Mouse (Mus musculus): ENCODE data around the gene Hnrnpul2. TPM values are rescaled to one million over a fixed set of nuclear protein-coding genes. Genes with fewer than 3 reads are reported as not detected.
A peak's percentile ranks its signal among the peaks of the same experiment; 100 is the strongest.
"Not testable (repeated sequence)": the region's sequence is repeated elsewhere in the genome, so short reads cannot be mapped to it uniquely, and the experiment has no call there.

The Hnrnpul2 gene
- total RNA-seq, 1 experiment from 2014 or later: 100 TPM

GRCm38 (mm10) chr19:8817001-8817400 lies 2.8 kb upstream of the Hnrnpul2 start:
- ATAC-seq (replicated peaks; ENCODE audit: low read depth, poor library complexity, severe bottlenecking): no peak

GRCm38 (mm10) chr19:8818301-8818798 lies 1.5 kb upstream of the Hnrnpul2 start:
- ATAC-seq (replicated peaks; ENCODE audit: low read depth, poor library complexity, severe bottlenecking): no peak

GRCm38 (mm10) chr19:8818801-8819595 lies 812 bp upstream of the Hnrnpul2 start, which contains the start of gene Ttc9c:
Ttc9c (minus strand) TSS chr19:8819333.
- peak; percentile 78 for ATAC-seq (replicated peaks; ENCODE audit: low read depth, poor library complexity, severe bottlenecking)

GRCm38 (mm10) chr19:8820424-8820956 lies 680 bp downstream of the Hnrnpul2 start:
- no peak for ATAC-seq (replicated peaks; ENCODE audit: low read depth, poor library complexity, severe bottlenecking)

GRCm38 (mm10) chr19:8821146-8821545 lies 1.3 kb downstream of the Hnrnpul2 start:
- no peak for ATAC-seq (replicated peaks; ENCODE audit: low read depth, poor library complexity, severe bottlenecking)

- ATAC-seq (replicated peaks; ENCODE audit: low read depth, poor library complexity, severe bottlenecking): no peak
Measured at GRCm38 (mm10) chr19:8822696-8823095, 2.9 kb downstream of the Hnrnpul2 start.

GRCm38 (mm10) chr19:8829660-8830059 lies 9.8 kb downstream of the Hnrnpul2 start, which contains the start of gene AC129217.1:
AC129217.1 (plus strand) TSS chr19:8829773.
- ATAC-seq (replicated peaks; ENCODE audit: low read depth, poor library complexity, severe bottlenecking): peak; percentile 91

GRCm38 (mm10) chr19:8830664-8831063 lies 10.9 kb downstream of the Hnrnpul2 start:
- ATAC-seq (replicated peaks; ENCODE audit: low read depth, poor library complexity, severe bottlenecking): no peak

GRCm38 (mm10) chr19:8831262-8831661 lies 11.5 kb downstream of the Hnrnpul2 start:
- no peak for ATAC-seq (replicated peaks; ENCODE audit: low read depth, poor library complexity, severe bottlenecking)

GRCm38 (mm10) chr19:8832971-8833370 lies 13.2 kb downstream of the Hnrnpul2 start:
- ATAC-seq (replicated peaks; ENCODE audit: low read depth, poor library complexity, severe bottlenecking): no peak

- not testable (repeated sequence) for ATAC-seq (replicated peaks; ENCODE audit: low read depth, poor library complexity, severe bottlenecking)
Measured at GRCm38 (mm10) chr19:8836327-8836726, 16.5 kb downstream of the Hnrnpul2 start.

- ATAC-seq (replicated peaks; ENCODE audit: low read depth, poor library complexity, severe bottlenecking): peak; percentile 78
Measured at GRCm38 (mm10) chr19:8837251-8837791, 17.5 kb downstream of the Hnrnpul2 start, which contains the start of gene Bscl2. Bscl2 (plus strand) TSS chr19:8837467.

- no peak for ATAC-seq (replicated peaks; ENCODE audit: low read depth, poor library complexity, severe bottlenecking)
Measured at GRCm38 (mm10) chr19:8838041-8838730, 18.4 kb downstream of the Hnrnpul2 start.

- no peak for ATAC-seq (replicated peaks; ENCODE audit: low read depth, poor library complexity, severe bottlenecking)
Measured at GRCm38 (mm10) chr19:8839103-8839907, 19.5 kb downstream of the Hnrnpul2 start, which contains the start of gene Gng3. Gng3 (minus strand) TSS chr19:8839194.

GRCm38 (mm10) chr19:8839908-8840791 lies 20.3 kb downstream of the Hnrnpul2 start:
- peak; percentile 66 for ATAC-seq (replicated peaks; ENCODE audit: low read depth, poor library complexity, severe bottlenecking)

GRCm38 (mm10) chr19:8841012-8841411 lies 21.2 kb downstream of the Hnrnpul2 start:
- ATAC-seq (replicated peaks; ENCODE audit: low read depth, poor library complexity, severe bottlenecking): no peak

GRCm38 (mm10) chr19:8842961-8843360 lies 23.2 kb downstream of the Hnrnpul2 start:
- no peak for ATAC-seq (replicated peaks; ENCODE audit: low read depth, poor library complexity, severe bottlenecking)

- peak; percentile 45; the same call in 1 of the 2 replicates for ATAC-seq (replicated peaks; ENCODE audit: low read depth, poor library complexity, severe bottlenecking)
Measured at GRCm38 (mm10) chr19:8844371-8845129, 24.7 kb downstream of the Hnrnpul2 start.
